Mouse (Mus musculus) lung, postnatal 14 days (tissue): ENCODE measurements at regions not wholly inside any gene's neighbourhood (a gene's known extent, or its start where the extent isn't known, plus 50 kb on each side); places are given as distances from the start of the nearest gene placed in this dataset.

Experiments used
- DNase-seq: peaks from one replicate; pipeline ENCODE4 v3.0.0; 2021

GRCm38 (mm10) chr14:90488301-90488700 lies 2017.1 kb upstream of the Pcdh20 start:
- DNase-seq = no peak

- DNase-seq = no peak
Observed at GRCm38 (mm10) chr14:90447971-90448370, 1976.8 kb upstream of the Pcdh20 start.

- peak; percentile 34 for DNase-seq
Observed at GRCm38 (mm10) chr14:90432874-90433543, 1961.8 kb upstream of the Pcdh20 start.

- DNase-seq = no peak
Observed at GRCm38 (mm10) chr14:90412707-90413106, 1941.5 kb upstream of the Pcdh20 start.

- no peak for DNase-seq
Observed at GRCm38 (mm10) chr14:90406350-90406749, 1935.2 kb upstream of the Pcdh20 start.

GRCm38 (mm10) chr14:90405476-90405875 lies 1934.3 kb upstream of the Pcdh20 start:
- DNase-seq = no peak

GRCm38 (mm10) chr14:90367256-90367936 lies 1896.2 kb upstream of the Pcdh20 start:
- no peak for DNase-seq

- DNase-seq = no peak
Observed at GRCm38 (mm10) chr14:90334541-90334940, 1863.3 kb upstream of the Pcdh20 start.

GRCm38 (mm10) chr14:90295456-90295855 lies 1824.3 kb upstream of the Pcdh20 start:
- DNase-seq = peak; percentile 15

GRCm38 (mm10) chr14:90246042-90246441 lies 1774.8 kb upstream of the Pcdh20 start:
- DNase-seq = no peak

- no peak for DNase-seq
Observed at GRCm38 (mm10) chr14:90232661-90233060, 1761.5 kb upstream of the Pcdh20 start.

GRCm38 (mm10) chr14:90200294-90200693 lies 1729.1 kb upstream of the Pcdh20 start:
- DNase-seq = no peak

GRCm38 (mm10) chr14:90197791-90198190 lies 1726.6 kb upstream of the Pcdh20 start:
- DNase-seq = no peak

- no peak for DNase-seq
Observed at GRCm38 (mm10) chr14:90172729-90173128, 1701.5 kb upstream of the Pcdh20 start.
